Mouse (Mus musculus): ENCODE data around the gene Irf1. TPM values are rescaled to one million over a fixed set of nuclear protein-coding genes. Genes with fewer than 3 reads are reported as not detected.

Irf1 gene
- polyA plus RNA-seq, 1 experiment from 2014 or later: 43.5 TPM

DNA sequence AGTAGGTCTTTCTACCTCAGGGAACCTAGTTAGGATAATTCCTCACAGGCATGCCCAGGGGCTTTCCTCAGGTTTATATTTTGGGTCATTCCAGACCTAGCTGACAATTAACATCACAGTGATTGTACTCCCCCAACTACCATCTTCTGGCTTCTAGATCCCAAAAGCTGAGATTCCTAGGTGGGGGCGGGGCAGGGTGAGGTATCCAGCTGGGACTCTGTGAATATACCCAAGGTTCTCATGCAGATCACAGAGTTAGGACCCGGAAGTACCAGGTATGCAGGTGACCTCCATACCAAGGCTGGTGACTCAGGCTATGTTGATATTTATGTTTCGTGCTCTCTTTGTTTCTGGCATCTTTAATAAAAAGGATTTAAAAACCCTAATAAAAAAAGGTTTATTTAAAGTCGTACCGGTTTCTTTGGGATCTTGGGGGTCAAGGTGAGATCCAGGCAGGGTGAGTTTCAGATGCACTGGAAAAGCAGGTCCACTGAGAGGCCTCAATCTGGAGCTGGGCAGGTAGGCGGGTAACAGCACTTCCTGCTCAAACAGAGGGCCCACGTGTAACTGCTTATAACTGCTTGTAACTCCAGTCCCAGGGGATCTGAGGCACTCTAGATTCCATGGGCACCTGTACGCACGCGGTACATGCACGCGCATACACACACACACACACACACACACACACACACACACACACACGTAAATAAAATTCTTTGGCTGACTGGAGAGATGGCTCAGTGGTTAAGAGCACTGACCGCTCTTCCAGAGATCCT, 34.9 kb downstream of the Irf1 start:
- ATAC-seq: peak; percentile 42; the same call in 1 of the 2 replicates
- Histone ChIP-seq H3K4me1 (replicated peaks) (peaks cover 19% of the 10 kb centered on the region), H3K4me3 (replicated peaks) (no peak overlapping the region), H3K36me3 (no peaks in the 10 kb centered on the region), H3K9ac (no peak overlapping the region), H3K27ac (no peak overlapping the region), H3K4me2 (replicated peaks) (no peak overlapping the region), H3K27me3 (replicated peaks) (no peaks in the 10 kb centered on the region), H3K9me3 (no peaks in the 10 kb centered on the region)
- 78% methylated on average over 14 of the region's 14 CpGs for WGBS

- H3K4me1 ChIP-seq (replicated peaks): peaks cover 25% of the 10 kb centered on the region
- ATAC-seq: no peak
- no peaks in the 10 kb centered on the region for H3K36me3 ChIP-seq
- H3K27ac ChIP-seq: no peak overlapping the region
- H3K27me3 ChIP-seq (replicated peaks): no peaks in the 10 kb centered on the region
- no peak overlapping the region for H3K4me2 ChIP-seq (replicated peaks)
- H3K4me3 ChIP-seq (replicated peaks): no peak overlapping the region
- WGBS: 76% methylated on average over 9 of the region's 9 CpGs
- H3K9me3 ChIP-seq: no peaks in the 10 kb centered on the region
- no peak overlapping the region for H3K9ac ChIP-seq
These were observed 36.0 kb downstream of the Irf1 start for GRCm38 (mm10) chr11:53805786-53806185.

- no peak overlapping the region for H3K4me2 ChIP-seq (replicated peaks)
- no peak overlapping the region for H3K4me3 ChIP-seq (replicated peaks)
- peaks cover 19% of the 10 kb centered on the region for H3K4me1 ChIP-seq (replicated peaks)
- H3K27me3 ChIP-seq (replicated peaks): no peaks in the 10 kb centered on the region
- H3K36me3 ChIP-seq: no peaks in the 10 kb centered on the region
- WGBS: 38% methylated on average over 5 of the region's 5 CpGs
- H3K27ac ChIP-seq: peak overlapping the region; percentile 75
- no peak overlapping the region for H3K9ac ChIP-seq
- ATAC-seq: peak; percentile 26; the same call in 1 of the 2 replicates
- no peaks in the 10 kb centered on the region for H3K9me3 ChIP-seq
These were observed 39.5 kb downstream of the Irf1 start for GRCm38 (mm10) chr11:53809354-53809753.

- Histone ChIP-seq H3K4me3 (replicated peaks) (no peak overlapping the region), H3K4me1 (replicated peaks) (peaks cover 19% of the 10 kb centered on the region), H3K9me3 (no peaks in the 10 kb centered on the region), H3K27me3 (replicated peaks) (no peaks in the 10 kb centered on the region), H3K36me3 (no peaks in the 10 kb centered on the region), H3K9ac (no peak overlapping the region), H3K27ac (no peak overlapping the region), H3K4me2 (replicated peaks) (no peak overlapping the region)
- 0 out of 2 replicates have a peak, but pooled peaks have one; percentile 35 for ATAC-seq
- 49% methylated on average over 5 of the region's 5 CpGs for WGBS
These were observed 40.3 kb downstream of the Irf1 start for GRCm38 (mm10) chr11:53810156-53810555.

GRCm38 (mm10) chr11:53810749-53811148, 40.9 kb downstream of the Irf1 start:
- Histone ChIP-seq H3K27me3 (replicated peaks) (no peaks in the 10 kb centered on the region), H3K27ac (no peak overlapping the region), H3K4me2 (replicated peaks) (no peak overlapping the region), H3K9ac (no peak overlapping the region), H3K4me3 (replicated peaks) (no peak overlapping the region), H3K36me3 (no peaks in the 10 kb centered on the region), H3K4me1 (replicated peaks) (peaks cover 17% of the 10 kb centered on the region), H3K9me3 (no peaks in the 10 kb centered on the region)
- ATAC-seq: no peak
- WGBS: 44% methylated on average over 2 of the region's 2 CpGs

DNA sequence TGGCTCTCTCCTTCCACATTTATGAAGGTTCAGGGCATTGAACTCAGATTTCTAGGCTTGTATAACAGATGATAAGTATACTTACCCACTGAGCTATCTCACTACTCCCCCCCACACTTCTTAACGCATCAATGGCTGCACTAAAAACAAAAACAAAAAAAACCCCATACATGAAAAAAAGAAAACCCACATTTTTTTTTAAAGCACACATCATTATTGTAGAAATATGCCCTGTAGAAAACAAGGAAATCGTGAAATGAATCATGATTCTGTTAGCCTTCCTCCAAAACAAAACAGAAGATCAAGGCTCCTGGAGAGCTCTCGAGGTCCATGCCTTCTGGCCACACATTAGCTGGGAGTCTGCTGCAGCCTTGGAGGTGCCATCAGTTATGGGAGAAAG, 41.5 kb downstream of the Irf1 start:
- ATAC-seq: no peak
- Histone ChIP-seq H3K9ac (no peak overlapping the region), H3K27ac (no peak overlapping the region), H3K4me2 (replicated peaks) (no peak overlapping the region), H3K4me3 (replicated peaks) (no peak overlapping the region), H3K36me3 (no peaks in the 10 kb centered on the region), H3K4me1 (replicated peaks) (peaks cover 15% of the 10 kb centered on the region), H3K27me3 (replicated peaks) (no peaks in the 10 kb centered on the region), H3K9me3 (no peaks in the 10 kb centered on the region)
- 75% methylated on average over 3 of the region's 3 CpGs for WGBS

- H3K9ac ChIP-seq: no peak overlapping the region
- H3K4me3 ChIP-seq (replicated peaks): no peak overlapping the region
- ATAC-seq: no peak
- WGBS: 85% methylated on average over 16 of the region's 16 CpGs
- no peaks in the 10 kb centered on the region for H3K9me3 ChIP-seq
- no peaks in the 10 kb centered on the region for H3K27me3 ChIP-seq (replicated peaks)
- peaks cover 15% of the 10 kb centered on the region for H3K4me1 ChIP-seq (replicated peaks)
- no peak overlapping the region for H3K4me2 ChIP-seq (replicated peaks)
- H3K27ac ChIP-seq: no peak overlapping the region
- no peaks in the 10 kb centered on the region for H3K36me3 ChIP-seq
These were observed 43.4 kb downstream of the Irf1 start for GRCm38 (mm10) chr11:53813001-53813868.

GRCm38 (mm10) chr11:53814810-53815209, 45.0 kb downstream of the Irf1 start:
- H3K9ac ChIP-seq: no peak overlapping the region
- no peaks in the 10 kb centered on the region for H3K27me3 ChIP-seq (replicated peaks)
- no peak overlapping the region for H3K4me2 ChIP-seq (replicated peaks)
- no peaks in the 10 kb centered on the region for H3K9me3 ChIP-seq
- peaks cover 7% of the 10 kb centered on the region for H3K4me1 ChIP-seq (replicated peaks)
- 51% methylated on average over 3 of the region's 3 CpGs for WGBS
- no peak for ATAC-seq
- no peak overlapping the region for H3K27ac ChIP-seq
- no peak overlapping the region for H3K4me3 ChIP-seq (replicated peaks)
- H3K36me3 ChIP-seq: no peaks in the 10 kb centered on the region

GRCm38 (mm10) chr11:53816841-53817375, 47.1 kb downstream of the Irf1 start:
- no peak overlapping the region for H3K9ac ChIP-seq
- no peaks in the 10 kb centered on the region for H3K4me1 ChIP-seq (replicated peaks)
- H3K9me3 ChIP-seq: no peaks in the 10 kb centered on the region
- no peak overlapping the region for H3K27ac ChIP-seq
- WGBS: 94% methylated on average over 5 of the region's 5 CpGs
- no peak overlapping the region for H3K4me2 ChIP-seq (replicated peaks)
- no peak for ATAC-seq
- no peaks in the 10 kb centered on the region for H3K27me3 ChIP-seq (replicated peaks)
- no peaks in the 10 kb centered on the region for H3K36me3 ChIP-seq
- no peak overlapping the region for H3K4me3 ChIP-seq (replicated peaks)

DNA sequence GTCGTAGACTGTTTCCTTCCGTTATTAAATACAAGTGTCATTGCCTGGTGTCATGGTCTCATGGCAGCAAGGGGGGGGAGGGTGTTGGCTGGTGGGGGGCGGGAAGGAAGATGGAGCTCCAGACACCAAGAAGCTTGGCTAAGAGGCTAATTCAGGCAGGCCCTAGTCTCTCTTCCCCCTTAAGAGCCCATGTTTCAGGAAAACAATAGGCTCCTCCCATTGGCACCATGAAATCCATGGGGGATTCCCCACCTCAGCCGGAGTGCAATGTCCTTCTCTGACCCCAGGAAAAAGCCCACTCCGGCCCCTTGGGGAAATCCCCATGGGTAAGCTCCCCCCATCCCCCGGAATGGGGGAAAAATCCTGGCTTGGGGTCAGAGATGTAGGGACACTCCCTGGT, 49.0 kb downstream of the Irf1 start:
- no peak overlapping the region for H3K4me3 ChIP-seq (replicated peaks)

DNA sequence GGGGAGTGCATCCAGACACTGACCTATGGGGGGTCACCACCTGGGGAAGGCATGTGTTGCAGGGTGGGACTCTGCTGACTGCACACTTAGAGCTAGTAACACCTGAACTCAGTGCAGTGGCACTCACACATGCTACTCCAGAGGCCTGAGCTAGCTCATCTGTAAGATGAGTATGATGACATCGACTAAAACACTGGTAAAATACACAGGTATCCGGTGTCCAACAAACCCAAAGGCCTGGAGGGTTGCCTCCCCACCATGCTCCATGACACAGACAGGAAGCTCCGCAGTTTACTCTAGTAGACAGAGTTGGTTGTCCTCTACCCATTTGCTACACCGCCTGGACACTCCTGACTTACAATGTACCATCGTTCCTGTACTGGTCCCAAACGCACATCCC, 49.7 kb downstream of the Irf1 start:
- no peak for ATAC-seq
- no peaks in the 10 kb centered on the region for H3K36me3 ChIP-seq
- WGBS: 96% methylated on average over 6 of the region's 6 CpGs
- H3K9ac ChIP-seq: no peak overlapping the region
- H3K4me1 ChIP-seq (replicated peaks): no peaks in the 10 kb centered on the region
- no peaks in the 10 kb centered on the region for H3K27me3 ChIP-seq (replicated peaks)
- H3K4me2 ChIP-seq (replicated peaks): no peak overlapping the region
- H3K4me3 ChIP-seq (replicated peaks): no peak overlapping the region
- H3K27ac ChIP-seq: no peak overlapping the region
- no peaks in the 10 kb centered on the region for H3K9me3 ChIP-seq

More for the DNA sequence above, 49.0 kb downstream of the Irf1 start:
- no peaks in the 10 kb centered on the region for H3K9me3 ChIP-seq
- no peaks in the 10 kb centered on the region for H3K36me3 ChIP-seq
- no peaks in the 10 kb centered on the region for H3K4me1 ChIP-seq (replicated peaks)
- WGBS: 56% methylated on average over 6 of the region's 6 CpGs
- ATAC-seq: no peak
- no peak overlapping the region for H3K9ac ChIP-seq
- H3K27ac ChIP-seq: no peak overlapping the region
- H3K27me3 ChIP-seq (replicated peaks): no peaks in the 10 kb centered on the region
- H3K4me2 ChIP-seq (replicated peaks): no peak overlapping the region

- no peak for ATAC-seq
- Histone ChIP-seq H3K4me3 (replicated peaks) (no peak overlapping the region), H3K27me3 (replicated peaks) (no peaks in the 10 kb centered on the region), H3K9ac (no peak overlapping the region), H3K4me2 (replicated peaks) (no peak overlapping the region), H3K27ac (no peak overlapping the region), H3K9me3 (no peaks in the 10 kb centered on the region), H3K4me1 (replicated peaks) (no peaks in the 10 kb centered on the region), H3K36me3 (no peaks in the 10 kb centered on the region)
- WGBS: 79% methylated on average over 13 of the region's 13 CpGs
These were observed 50.8 kb downstream of the Irf1 start for GRCm38 (mm10) chr11:53820516-53821170.
